Mouse (Mus musculus): ENCODE results near the gene Tmem255a. TPM values are rescaled to one million over a fixed set of nuclear protein-coding genes. Genes with fewer than 3 reads are reported as not detected.
"Not testable (repeated sequence)": the region's sequence is repeated elsewhere in the genome, so short reads cannot be mapped to it uniquely, and the experiment has no call there.

The Tmem255a gene
- polyA plus RNA-seq, 1 experiment from 2014 or later: 31.0 TPM

DNA sequence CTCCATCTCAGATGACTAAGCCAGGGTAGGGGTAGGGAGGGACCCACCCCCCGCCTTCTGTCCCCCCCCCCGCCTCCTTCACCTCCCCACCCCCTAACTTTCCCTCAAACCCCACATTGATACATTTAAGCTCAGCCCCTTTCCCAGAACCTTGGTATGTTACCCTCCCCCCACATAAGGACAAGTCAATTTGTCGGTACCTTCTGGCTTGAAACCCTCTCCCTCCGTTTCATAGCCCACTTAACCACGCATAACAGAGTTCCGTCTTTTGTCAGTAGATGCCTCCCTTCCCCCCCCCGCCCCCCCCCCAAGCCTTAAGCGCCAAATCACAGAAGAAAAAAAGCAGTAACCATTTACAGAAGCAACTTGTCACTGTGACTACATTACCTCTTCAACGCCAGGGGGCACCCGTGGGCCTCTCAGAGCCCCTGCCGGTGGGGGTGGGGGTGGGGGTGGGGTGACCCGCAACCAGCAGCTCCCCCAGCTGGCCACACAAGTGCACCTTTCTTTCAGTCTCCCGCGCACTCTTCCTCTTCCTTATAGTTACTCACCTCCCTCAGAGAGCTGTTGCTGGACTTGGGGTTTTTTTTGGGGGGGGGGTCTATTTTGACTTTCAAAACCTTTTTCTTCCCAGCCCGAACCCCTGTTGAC is 70.5 kb downstream of the Tmem255a start:
- Histone ChIP-seq H3K27me3 (ENCODE audit: control insufficient read depth, insufficient read depth, low read length) (no peaks in the 10 kb centered on the region), H3K9ac (ENCODE audit: low read length) (no peak overlapping the region), H3K4me2 (ENCODE audit: low read depth, severe bottlenecking) (no peak overlapping the region), H3K27ac (replicated peaks; ENCODE audit: low read depth, low read length) (no peak overlapping the region), H3K4me3 (ENCODE audit: low read depth, low read length) (no peak overlapping the region), H3K4me1 (ENCODE audit: control insufficient read depth, insufficient read depth, low read length) (no peaks in the 10 kb centered on the region), H3K9me3 (ENCODE audit: control insufficient read depth, low read length) (no peaks in the 10 kb centered on the region; the same call in 1 of the 2 replicates), H3K36me3 (ENCODE audit: control insufficient read depth, insufficient read depth, low read length) (no peaks in the 10 kb centered on the region)
- ATAC-seq (ENCODE audit: insufficient number of reproducible peaks, low FRiP score, low TSS enrichment, low read depth) (peak; percentile 78; the same call in 1 of the 2 replicates), DNase-seq (ENCODE audit: low spot score) (peak; percentile 75)
- WGBS: 20% methylated on average over 9 of the region's 15 CpGs

DNA sequence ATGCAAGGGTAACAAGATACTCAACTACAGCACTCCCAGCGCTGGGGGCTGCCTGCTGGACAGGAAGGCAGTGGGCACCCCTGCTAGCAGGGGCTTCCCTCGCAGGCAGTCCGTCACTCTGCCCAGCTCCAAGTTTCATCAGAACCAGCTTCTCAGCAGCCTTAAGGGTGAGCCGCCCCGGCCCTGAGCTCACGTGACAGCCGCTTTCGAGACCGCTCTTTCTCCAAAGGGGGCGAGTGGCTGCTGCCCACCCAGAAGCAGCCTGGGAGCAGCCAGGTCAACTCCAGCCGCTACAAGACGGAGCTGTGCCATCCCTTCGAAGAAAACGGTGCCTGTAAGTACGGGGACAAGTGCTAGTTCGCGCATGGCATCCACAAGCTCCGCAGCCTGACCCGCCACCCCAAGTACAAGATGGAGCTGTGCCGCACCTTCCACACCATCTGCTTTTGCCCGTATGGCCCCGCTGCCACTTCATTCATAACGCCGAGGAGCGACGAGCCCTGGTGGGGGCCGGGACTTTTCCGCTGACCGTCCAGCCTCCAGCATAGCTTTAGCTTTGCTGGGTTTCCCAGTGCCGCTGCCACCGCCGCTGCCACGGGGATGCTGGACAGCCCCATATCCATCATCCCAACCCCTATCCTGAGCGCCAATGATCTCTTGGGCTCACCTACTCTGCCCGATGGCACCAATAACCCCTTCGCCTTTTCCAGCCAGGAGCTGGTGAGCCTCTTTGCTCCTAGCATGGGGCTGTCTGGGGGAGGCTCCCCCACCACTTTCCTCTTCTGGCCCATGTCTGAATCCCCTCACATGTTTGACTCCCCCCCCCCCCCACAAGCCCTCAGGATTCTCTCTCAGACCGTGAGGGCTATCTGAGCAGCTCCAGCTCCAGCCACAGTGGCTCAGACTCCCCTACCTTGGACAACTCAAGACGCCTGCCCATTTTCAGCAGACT is 71.3 kb downstream of the Tmem255a start:
- peak overlapping the region; percentile 30; the same call in 1 of the 2 replicates for H3K9ac ChIP-seq (ENCODE audit: low read length)
- peak; percentile 48 for DNase-seq (ENCODE audit: low spot score)
- no peaks in the 10 kb centered on the region for H3K4me1 ChIP-seq (ENCODE audit: control insufficient read depth, insufficient read depth, low read length)
- H3K36me3 ChIP-seq (ENCODE audit: control insufficient read depth, insufficient read depth, low read length): no peaks in the 10 kb centered on the region
- H3K4me2 ChIP-seq (ENCODE audit: low read depth, severe bottlenecking): peak overlapping the region; percentile 60
- H3K4me3 ChIP-seq (ENCODE audit: low read depth, low read length): peak overlapping the region; percentile 25
- no peak overlapping the region for H3K27ac ChIP-seq (replicated peaks; ENCODE audit: low read depth, low read length)
- no peaks in the 10 kb centered on the region for H3K27me3 ChIP-seq (ENCODE audit: control insufficient read depth, insufficient read depth, low read length)
- WGBS: 28% methylated on average over 38 of the region's 38 CpGs
- H3K9me3 ChIP-seq (ENCODE audit: control insufficient read depth, low read length): no peaks in the 10 kb centered on the region; the same call in 1 of the 2 replicates
- peak; percentile 68; the same call in 1 of the 2 replicates for ATAC-seq (ENCODE audit: insufficient number of reproducible peaks, low FRiP score, low TSS enrichment, low read depth)

DNA sequence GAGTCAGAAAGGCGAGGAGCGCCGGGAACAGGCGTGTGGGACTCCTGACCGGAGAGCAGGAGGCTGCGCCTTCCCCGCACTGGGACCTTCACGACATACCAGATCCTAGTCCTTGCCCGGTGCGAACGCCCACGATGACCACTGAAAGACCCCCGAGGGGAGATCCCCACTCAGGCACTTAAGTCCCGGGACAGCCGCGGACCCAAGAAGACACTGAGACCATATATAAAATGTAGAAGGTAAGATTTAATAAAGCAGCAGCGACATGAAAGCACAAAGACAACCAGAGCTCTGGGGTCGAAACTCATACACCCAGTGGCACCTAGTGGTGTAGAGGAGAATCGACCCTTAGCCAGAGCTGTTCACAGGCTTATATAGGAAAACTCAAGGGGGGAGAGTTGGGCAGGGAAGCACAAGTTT is 72.3 kb downstream of the Tmem255a start:
- not testable (repeated sequence) for H3K27ac ChIP-seq (replicated peaks; ENCODE audit: low read depth, low read length); ATAC-seq (ENCODE audit: insufficient number of reproducible peaks, low FRiP score, low TSS enrichment, low read depth); H3K4me1 ChIP-seq (ENCODE audit: control insufficient read depth, insufficient read depth, low read length); H3K9me3 ChIP-seq (ENCODE audit: control insufficient read depth, low read length); H3K36me3 ChIP-seq (ENCODE audit: control insufficient read depth, insufficient read depth, low read length); H3K27me3 ChIP-seq (ENCODE audit: control insufficient read depth, insufficient read depth, low read length); H3K9ac ChIP-seq (ENCODE audit: low read length)
- peak; percentile 55 for DNase-seq (ENCODE audit: low spot score)
- WGBS: 31% methylated on average over 19 of the region's 19 CpGs
- Histone ChIP-seq H3K4me2 (ENCODE audit: low read depth, severe bottlenecking) (0 out of 2 replicates have a peak overlapping the region, but pooled peaks have one; percentile 10), H3K4me3 (ENCODE audit: low read depth, low read length) (peak overlapping the region; percentile 10; the same call in 1 of the 2 replicates)

DNA sequence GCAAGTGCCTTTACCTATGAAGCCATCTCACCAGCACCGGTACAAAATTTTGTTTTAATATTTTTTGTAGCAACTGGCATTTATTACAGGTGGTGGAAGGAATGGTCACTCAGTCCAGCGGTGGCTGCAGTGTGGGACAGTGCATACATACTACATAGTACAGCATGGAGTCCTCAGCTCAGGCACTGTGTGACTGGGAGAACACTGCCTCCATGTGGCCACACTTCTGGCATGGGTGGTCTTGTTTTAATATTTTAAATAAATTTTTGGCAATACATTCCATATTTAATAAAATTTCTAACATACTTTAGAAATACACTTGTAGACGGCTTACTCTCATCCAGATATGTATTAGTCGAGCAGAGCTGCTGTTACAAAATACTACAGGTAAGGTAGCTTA is 85.6 kb downstream of the Tmem255a start:
- Histone ChIP-seq H3K9ac (ENCODE audit: low read length) (no peak overlapping the region), H3K9me3 (ENCODE audit: control insufficient read depth, low read length) (no peaks in the 10 kb centered on the region), H3K4me1 (ENCODE audit: control insufficient read depth, insufficient read depth, low read length) (no peaks in the 10 kb centered on the region), H3K27ac (replicated peaks; ENCODE audit: low read depth, low read length) (no peak overlapping the region), H3K4me2 (ENCODE audit: low read depth, severe bottlenecking) (no peak overlapping the region), H3K4me3 (ENCODE audit: low read depth, low read length) (no peak overlapping the region), H3K36me3 (ENCODE audit: control insufficient read depth, insufficient read depth, low read length) (no peaks in the 10 kb centered on the region), H3K27me3 (ENCODE audit: control insufficient read depth, insufficient read depth, low read length) (no peaks in the 10 kb centered on the region)
- ATAC-seq (ENCODE audit: insufficient number of reproducible peaks, low FRiP score, low TSS enrichment, low read depth) (no peak), DNase-seq (ENCODE audit: low spot score) (no peak)
- WGBS: 76% methylated on average over 4 of the region's 4 CpGs

DNA sequence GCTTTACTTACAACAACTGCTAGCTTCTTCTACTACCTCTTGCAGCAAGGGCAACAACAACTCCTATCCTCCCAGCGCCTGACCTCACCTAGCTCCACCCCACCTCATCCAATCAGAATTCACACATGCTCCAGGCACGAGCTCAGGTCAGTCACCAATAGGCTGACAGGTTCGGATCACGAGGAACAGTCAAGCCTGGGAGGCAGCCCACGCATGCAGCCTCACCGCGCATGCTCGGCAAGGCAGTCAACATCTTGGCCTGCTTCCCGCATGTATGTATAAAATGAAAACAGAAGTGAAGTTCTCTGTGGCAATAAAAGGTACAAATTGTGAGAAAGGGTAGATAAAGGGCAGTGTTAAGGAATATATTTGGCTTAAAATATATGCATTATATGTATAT is 86.2 kb downstream of the Tmem255a start:
- no peak overlapping the region for H3K27ac ChIP-seq (replicated peaks; ENCODE audit: low read depth, low read length)
- 80% methylated on average over 9 of the region's 9 CpGs for WGBS
- no peaks in the 10 kb centered on the region for H3K9me3 ChIP-seq (ENCODE audit: control insufficient read depth, low read length)
- DNase-seq (ENCODE audit: low spot score) (no peak), ATAC-seq (ENCODE audit: insufficient number of reproducible peaks, low FRiP score, low TSS enrichment, low read depth) (no peak)
- H3K36me3 ChIP-seq (ENCODE audit: control insufficient read depth, insufficient read depth, low read length): no peaks in the 10 kb centered on the region
- H3K27me3 ChIP-seq (ENCODE audit: control insufficient read depth, insufficient read depth, low read length): no peaks in the 10 kb centered on the region
- H3K4me2 ChIP-seq (ENCODE audit: low read depth, severe bottlenecking): no peak overlapping the region
- H3K4me1 ChIP-seq (ENCODE audit: control insufficient read depth, insufficient read depth, low read length): no peaks in the 10 kb centered on the region
- H3K9ac ChIP-seq (ENCODE audit: low read length): no peak overlapping the region
- no peak overlapping the region for H3K4me3 ChIP-seq (ENCODE audit: low read depth, low read length)

DNA sequence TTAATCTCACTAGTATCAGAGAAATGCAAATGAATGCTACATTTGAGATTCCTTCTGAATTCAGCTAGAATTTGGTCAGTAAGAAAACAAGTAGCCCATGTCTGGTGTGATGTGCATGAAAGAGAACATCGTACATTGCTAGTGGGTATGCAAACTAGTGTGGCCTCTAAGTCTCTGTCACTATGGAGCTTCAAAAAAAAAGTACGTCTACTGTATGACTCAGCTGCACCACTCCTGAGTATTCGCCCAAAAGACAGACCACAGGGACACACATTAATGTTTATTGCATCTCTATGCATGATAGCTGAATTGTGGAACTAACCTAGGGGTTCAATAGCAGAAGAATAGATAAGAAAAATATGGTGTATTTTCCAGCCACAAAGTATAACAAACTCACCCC is 86.9 kb downstream of the Tmem255a start:
- DNase-seq (ENCODE audit: low spot score) (no peak), ATAC-seq (ENCODE audit: insufficient number of reproducible peaks, low FRiP score, low TSS enrichment, low read depth) (no peak)
- H3K27me3 ChIP-seq (ENCODE audit: control insufficient read depth, insufficient read depth, low read length): no peaks in the 10 kb centered on the region
- H3K36me3 ChIP-seq (ENCODE audit: control insufficient read depth, insufficient read depth, low read length): no peaks in the 10 kb centered on the region
- H3K4me2 ChIP-seq (ENCODE audit: low read depth, severe bottlenecking): no peak overlapping the region
- H3K4me3 ChIP-seq (ENCODE audit: low read depth, low read length): no peak overlapping the region
- no peaks in the 10 kb centered on the region for H3K4me1 ChIP-seq (ENCODE audit: control insufficient read depth, insufficient read depth, low read length)
- H3K27ac ChIP-seq (replicated peaks; ENCODE audit: low read depth, low read length): no peak overlapping the region
- H3K9me3 ChIP-seq (ENCODE audit: control insufficient read depth, low read length): no peaks in the 10 kb centered on the region
- 92% methylated on average over 3 of the region's 3 CpGs for WGBS
- no peak overlapping the region for H3K9ac ChIP-seq (ENCODE audit: low read length)

DNA sequence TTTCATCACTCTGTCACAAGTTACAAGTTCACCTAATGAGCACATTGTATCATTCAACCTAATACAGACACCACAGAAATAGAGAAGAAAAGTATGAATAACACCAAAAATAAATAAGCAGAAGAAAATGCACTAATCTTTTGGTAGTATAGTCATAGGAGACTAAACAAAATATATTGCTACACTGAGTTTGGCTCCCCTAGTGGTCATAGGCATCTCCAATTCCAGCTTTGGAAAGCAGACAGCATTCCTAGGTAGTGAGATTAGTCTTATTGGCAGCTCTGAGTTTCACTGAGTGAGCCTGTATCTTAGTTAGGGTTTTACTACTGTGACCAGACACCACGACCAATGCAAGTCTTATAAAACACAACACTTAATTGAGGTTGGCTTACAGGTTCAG is 93.1 kb downstream of the Tmem255a start:
- no peaks in the 10 kb centered on the region for H3K36me3 ChIP-seq (ENCODE audit: control insufficient read depth, insufficient read depth, low read length)
- H3K9ac ChIP-seq (ENCODE audit: low read length): no peak overlapping the region
- H3K27me3 ChIP-seq (ENCODE audit: control insufficient read depth, insufficient read depth, low read length): no peaks in the 10 kb centered on the region
- H3K27ac ChIP-seq (replicated peaks; ENCODE audit: low read depth, low read length): no peak overlapping the region
- 56% methylated on average over 1 of the region's 1 CpGs for WGBS
- H3K4me1 ChIP-seq (ENCODE audit: control insufficient read depth, insufficient read depth, low read length): no peaks in the 10 kb centered on the region
- H3K9me3 ChIP-seq (ENCODE audit: control insufficient read depth, low read length): no peaks in the 10 kb centered on the region
- no peak overlapping the region for H3K4me3 ChIP-seq (ENCODE audit: low read depth, low read length)
- ATAC-seq (ENCODE audit: insufficient number of reproducible peaks, low FRiP score, low TSS enrichment, low read depth) (no peak), DNase-seq (ENCODE audit: low spot score) (no peak)
- no peak overlapping the region for H3K4me2 ChIP-seq (ENCODE audit: low read depth, severe bottlenecking)

All from limb, embryonic 11.5 days (tissue).